Mouse (Mus musculus) small intestine, adult 2 months (tissue): ENCODE results near the gene H60b. TPM values are rescaled to one million over a fixed set of nuclear protein-coding genes. Genes with fewer than 3 reads are reported as not detected.

ENCODE experiments used
- H3K27ac ChIP-seq: fragments of 200-500 bp; 2 replicates; pipeline ENCODE4 v1.5.1; 2012; ENCODE audit warnings: low read depth, low read length, control low read depth, inconsistent platforms; ENCODE audit not compliant: insufficient read depth
- H3K27me3 ChIP-seq: fragments of 200-500 bp; 2 replicates; pipeline ENCODE4 v1.6.1; 2012; ENCODE audit warnings: mild to moderate bottlenecking, moderate library complexity, low read length, inconsistent platforms; ENCODE audit not compliant: control insufficient read depth, insufficient read depth
- H3K36me3 ChIP-seq: fragments of 200-500 bp; 2 replicates; pipeline ENCODE4 v1.6.1; 2012; ENCODE audit warnings: mild to moderate bottlenecking, low read length, control low read depth, inconsistent platforms; ENCODE audit not compliant: control insufficient read depth, insufficient read depth
- H3K4me1 ChIP-seq: fragments of 200-500 bp; 2 replicates; pipeline ENCODE4 v1.6.1; 2012; ENCODE audit warnings: low read length, inconsistent platforms, mixed read lengths; ENCODE audit not compliant: control insufficient read depth, insufficient read depth, insufficient read length
- H3K4me3 ChIP-seq: fragments of 200-500 bp; 2 replicates; pipeline ENCODE4 v1.5.1; 2012; ENCODE audit warnings: low read depth, mild to moderate bottlenecking, control low read depth, inconsistent platforms, low read length, moderate library complexity
- CTCF ChIP-seq: fragments of 200-500 bp; IDR thresholded peaks from 2 replicates; pipeline ENCODE4 v1.5.1; 2012; ENCODE audit warnings: low read depth, mild to moderate bottlenecking, control low read depth, inconsistent platforms, low read length, moderate library complexity, mixed read lengths; ENCODE audit not compliant: insufficient replicate concordance, insufficient read length; ENCODE audit errors: extremely low read depth
- POLR2A ChIP-seq: fragments of 200-500 bp; IDR thresholded peaks from 2 replicates; pipeline ENCODE4 v1.6.1; 2012; ENCODE audit warnings: low read depth, mild to moderate bottlenecking, control low read depth, inconsistent platforms, low read length, moderate library complexity
- WGBS: fragments of 180-500 bp; shearing (Covaris S2); methylation state at CpG from one replicate; pipeline ENCODE4 v1.1.7; 2018; 5-methylcytosine and 5-hydroxymethylcytosine counted together
- polyA plus RNA-seq: library from polyadenylated mRNA; depleted of rRNA; stranded (reverse); fragments of >200 nt; gene quantifications from 2 replicates; pipeline ENCODE4 v1.2.3, GENCODE M21; 2012

Gene H60b
- polyA plus RNA-seq, 1 experiment: not detected

DNA sequence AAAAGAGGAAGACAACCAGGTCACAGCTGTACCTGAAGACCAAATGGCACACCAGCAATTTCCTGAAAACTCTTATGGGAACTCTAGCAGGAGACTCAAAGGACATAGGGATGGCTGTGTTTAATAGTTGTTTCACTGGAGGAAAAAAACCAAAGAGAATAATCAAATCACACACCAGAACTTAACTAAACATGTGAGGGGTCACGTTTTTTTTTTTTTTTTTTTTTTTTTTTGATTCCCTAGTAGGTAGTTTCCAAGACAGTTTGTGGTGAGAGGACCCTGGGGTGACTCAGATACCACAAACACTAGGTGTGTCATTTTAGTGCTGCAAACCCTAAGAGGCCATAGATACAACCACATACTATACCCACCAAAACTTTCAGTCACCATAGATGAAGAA is 137.3 kb downstream of the H60b start:
- Histone ChIP-seq H3K27ac (no peak overlapping the region), H3K4me1 (0 out of 2 replicates have a peak, but pooled peaks cover 2% of the 10 kb centered on the region), H3K27me3 (no peaks in the 10 kb centered on the region), H3K36me3 (no peaks in the 10 kb centered on the region), H3K4me3 (no peak overlapping the region)
- TF ChIP-seq CTCF: no peak
- WGBS: 6% methylated on average over 1 of the region's 1 CpGs

DNA sequence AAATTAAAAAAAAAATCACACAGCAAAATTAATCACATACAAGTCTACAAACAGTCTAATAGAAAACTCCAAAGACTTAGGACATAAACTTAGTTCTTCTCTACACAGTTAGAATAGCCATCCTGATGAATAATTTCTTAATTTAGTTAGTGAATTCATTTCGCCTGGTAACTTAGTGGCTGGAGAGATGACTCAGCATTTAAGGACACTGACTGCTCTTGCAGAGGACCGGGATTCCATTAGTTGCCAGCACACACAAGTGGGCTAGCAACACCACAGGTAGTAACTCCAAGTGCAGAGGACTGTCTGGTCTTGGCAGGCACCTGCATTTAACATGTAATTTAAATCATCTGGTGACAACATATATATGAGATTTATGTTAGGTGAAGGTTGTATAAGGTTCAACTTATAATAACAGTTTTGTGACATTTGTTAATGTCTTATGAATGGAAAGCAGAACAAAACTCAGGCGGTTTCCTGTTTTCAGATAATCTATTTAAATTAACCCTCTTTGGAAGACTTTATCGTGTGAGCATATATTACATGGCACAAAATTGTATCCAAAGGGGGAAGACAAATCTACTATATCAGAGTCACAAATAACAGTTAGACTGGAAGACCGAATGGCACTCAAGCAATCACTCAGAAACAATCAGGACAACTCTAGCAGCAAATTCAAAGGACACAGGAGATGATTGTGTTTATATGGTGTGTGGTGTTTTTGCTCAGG is 138.8 kb downstream of the H60b start:
- Histone ChIP-seq H3K27me3 (no peaks in the 10 kb centered on the region), H3K4me3 (no peak overlapping the region), H3K27ac (no peak overlapping the region), H3K36me3 (no peaks in the 10 kb centered on the region), H3K4me1 (0 out of 2 replicates have a peak, but pooled peaks cover 2% of the 10 kb centered on the region)
- TF ChIP-seq POLR2A (no peak), CTCF (no peak)
- WGBS: 65% methylated on average over 5 of the region's 5 CpGs

DNA sequence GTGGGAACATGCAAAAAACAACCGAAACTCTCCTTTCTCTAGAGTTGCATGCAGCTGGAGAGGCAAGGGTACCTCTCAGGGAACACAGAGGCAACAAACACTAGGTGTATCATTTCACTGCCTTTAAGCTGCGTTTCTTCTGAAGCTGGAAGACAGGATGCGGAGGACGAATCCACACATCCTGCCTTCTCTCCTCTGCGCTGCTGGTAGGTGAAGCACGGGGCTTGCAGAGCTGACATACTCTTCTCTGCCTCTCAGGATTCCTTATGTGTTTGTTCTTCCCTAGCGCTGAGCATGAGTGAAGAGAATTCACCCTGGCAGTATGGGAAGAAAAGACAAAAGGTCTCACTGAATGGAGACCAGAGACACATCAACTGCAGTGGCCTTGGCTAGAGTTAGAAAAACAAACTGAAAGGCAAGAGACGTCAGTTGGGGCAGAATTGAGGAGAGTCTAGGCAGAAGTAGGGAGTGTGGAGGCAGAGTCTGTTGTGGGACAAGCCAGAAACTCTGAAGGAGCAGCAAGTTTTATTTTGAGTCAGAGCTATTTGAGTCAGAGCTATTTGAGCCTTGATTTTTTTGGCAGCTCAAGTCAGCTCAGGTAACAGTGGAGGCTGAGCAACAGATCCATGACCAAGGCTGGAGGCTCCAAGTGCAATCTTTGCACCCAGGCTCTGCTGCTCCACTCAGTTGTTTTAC is 139.5 kb downstream of the H60b start:
- no peak overlapping the region for H3K27ac ChIP-seq
- no peaks in the 10 kb centered on the region for H3K27me3 ChIP-seq
- H3K4me3 ChIP-seq: no peak overlapping the region
- no peaks in the 10 kb centered on the region for H3K36me3 ChIP-seq
- H3K4me1 ChIP-seq: 0 out of 2 replicates have a peak, but pooled peaks cover 2% of the 10 kb centered on the region
- WGBS: 53% methylated on average over 8 of the region's 8 CpGs
- no peak for TF ChIP-seq POLR2A
- TF ChIP-seq CTCF: no peak

DNA sequence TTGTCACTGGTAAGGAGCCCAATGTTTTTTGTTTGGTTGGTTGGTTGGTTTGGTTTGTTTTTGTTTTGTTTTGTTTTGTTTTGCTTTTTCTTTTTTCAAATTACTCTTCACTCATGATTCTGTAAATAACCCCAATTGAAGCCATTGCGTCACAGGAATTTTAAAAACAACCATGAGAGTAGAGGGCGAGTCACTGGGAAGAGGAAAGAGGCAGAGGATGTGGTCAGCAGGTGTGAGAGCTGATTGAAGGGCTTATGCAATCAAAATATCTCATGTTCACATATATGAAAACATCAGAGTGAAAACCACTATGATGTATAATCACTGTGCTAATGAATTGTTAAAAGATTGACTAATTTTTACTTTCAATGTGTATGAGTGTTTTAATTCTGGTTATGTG is 140.9 kb downstream of the H60b start:
- Histone ChIP-seq H3K27me3 (no peaks in the 10 kb centered on the region), H3K4me3 (no peak overlapping the region), H3K4me1 (0 out of 2 replicates have a peak, but pooled peaks cover 2% of the 10 kb centered on the region), H3K36me3 (no peaks in the 10 kb centered on the region), H3K27ac (no peak overlapping the region)
- WGBS: 55% methylated on average over 2 of the region's 2 CpGs
- TF ChIP-seq POLR2A (no peak), CTCF (no peak)

DNA sequence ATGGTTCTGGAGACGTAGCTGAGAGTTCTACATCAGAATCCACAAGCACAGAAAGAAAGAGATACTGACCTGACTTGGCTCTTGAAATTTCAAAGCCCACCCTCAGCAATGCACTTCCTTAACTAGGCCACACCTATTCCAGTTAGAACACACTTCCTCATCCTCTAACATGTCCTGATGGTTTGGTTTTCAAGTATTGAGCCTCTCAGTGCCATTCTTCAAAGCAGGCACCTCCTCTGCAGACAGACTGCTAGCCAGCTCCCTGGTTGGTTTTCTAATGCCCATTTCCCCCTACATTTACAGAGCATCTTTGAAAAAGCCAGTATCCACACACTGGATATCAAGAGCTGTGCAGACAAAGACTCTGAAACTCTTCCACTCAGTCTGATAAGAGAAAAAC is 143.3 kb downstream of the H60b start:
- Histone ChIP-seq H3K36me3 (no peaks in the 10 kb centered on the region), H3K27me3 (no peaks in the 10 kb centered on the region), H3K27ac (peak overlapping the region; percentile 72; the same call in 1 of the 2 replicates), H3K4me1 (0 out of 2 replicates have a peak, but pooled peaks cover 2% of the 10 kb centered on the region), H3K4me3 (no peak overlapping the region)
- TF ChIP-seq POLR2A (no peak), CTCF (no peak)
- WGBS: 50% methylated on average over 1 of the region's 1 CpGs

DNA sequence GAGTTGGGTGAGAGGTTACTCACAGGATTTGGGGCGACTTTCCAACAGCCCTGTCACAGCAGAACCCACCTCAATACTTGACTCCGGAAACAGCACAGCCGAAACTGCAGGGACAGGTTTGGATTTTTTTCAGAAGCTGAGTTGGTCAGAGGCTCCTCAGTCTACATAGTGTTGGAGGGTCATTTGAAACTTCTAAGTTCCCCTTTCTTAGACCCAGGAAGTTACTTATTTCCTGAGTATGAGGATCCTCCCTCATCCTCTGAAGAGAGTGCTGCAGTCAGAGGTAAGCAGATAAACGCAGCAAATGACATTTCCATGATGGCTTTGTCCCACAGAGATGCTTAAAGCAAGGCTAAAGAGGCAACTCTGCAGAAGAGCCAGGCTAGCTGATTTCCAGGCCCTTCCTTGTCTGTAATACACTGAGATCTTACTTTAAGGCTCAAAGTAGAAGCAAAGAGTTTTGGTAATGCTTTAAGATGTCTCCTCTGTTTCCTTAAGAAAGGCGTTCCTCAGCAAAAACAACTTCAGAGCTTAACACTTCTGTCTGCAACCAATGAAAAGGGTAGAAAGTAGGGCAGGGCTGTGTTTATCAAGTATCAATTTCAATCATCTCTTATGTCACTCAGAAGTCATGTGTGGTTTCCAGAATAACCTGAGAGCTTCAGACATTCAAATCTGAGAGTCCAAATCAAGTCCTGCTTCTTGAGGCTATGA is 144.1 kb downstream of the H60b start:
- WGBS: 60% methylated on average over 5 of the region's 5 CpGs
- no peaks in the 10 kb centered on the region for H3K36me3 ChIP-seq
- H3K4me3 ChIP-seq: peak overlapping the region; percentile 54
- H3K4me1 ChIP-seq: 0 out of 2 replicates have a peak, but pooled peaks cover 2% of the 10 kb centered on the region
- no peaks in the 10 kb centered on the region for H3K27me3 ChIP-seq
- H3K27ac ChIP-seq: peak overlapping the region; percentile 72; the same call in 1 of the 2 replicates
- TF ChIP-seq CTCF: no peak
- no peak for TF ChIP-seq POLR2A
